Mouse (Mus musculus): ENCODE results near the gene Bcar3.

DNA sequence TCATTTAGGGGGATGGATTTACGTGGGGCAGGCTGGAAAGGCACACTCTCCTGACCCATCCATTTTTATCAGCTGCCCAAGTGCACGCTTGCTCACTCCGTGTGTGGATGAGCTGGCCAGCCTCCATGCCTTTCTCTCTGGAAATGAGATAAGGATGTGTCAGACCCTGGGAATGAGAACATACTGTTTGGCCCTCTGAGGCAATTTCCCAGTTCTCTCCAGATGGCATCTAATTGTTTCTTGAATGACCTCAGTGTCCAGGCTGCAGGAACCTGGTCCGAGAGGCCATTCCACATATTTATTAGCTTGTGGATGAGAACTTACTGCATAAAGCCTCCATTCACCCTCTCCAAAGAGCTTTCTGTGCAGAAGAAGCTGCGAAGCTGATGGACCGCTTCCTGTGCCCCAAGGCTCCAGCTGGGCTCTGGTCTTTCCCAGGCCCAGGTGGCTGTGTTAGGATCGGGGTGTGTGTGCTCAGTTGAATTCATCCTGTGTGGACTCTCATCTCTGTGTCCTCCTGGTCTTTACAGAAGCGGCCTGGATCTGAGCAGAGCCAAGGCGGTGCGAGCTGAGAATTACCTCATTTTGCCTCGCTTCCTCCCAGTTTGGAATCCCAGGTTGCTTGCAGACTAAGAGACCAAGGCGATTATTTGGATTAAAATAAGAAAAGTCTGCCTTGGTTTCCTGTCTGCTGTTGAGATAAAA is 177.2 kb downstream of the Bcar3 start:
- TF ChIP-seq POLR2A (IDR thresholded peaks at IDR 0.05; ENCODE audit: insufficient read depth, low read length) (no peak), CTCF (IDR thresholded peaks at IDR 0.05; ENCODE audit: low read depth, low read length) (no peak), EP300 (IDR thresholded peaks at IDR 0.05; ENCODE audit: insufficient read depth, low read depth, low read length) (no peak)
